Mouse (Mus musculus): ENCODE measurements around the gene Dnah3. TPM values are rescaled to one million over a fixed set of nuclear protein-coding genes. Genes with fewer than 3 reads are reported as not detected.
A peak's percentile ranks its signal among the peaks of the same experiment; 100 is the strongest.

The Dnah3 gene
- total and polyA plus RNA-seq, 2 experiments from 2014 or later, result 0.03 to 0.31 TPM

GRCm38 (mm10) chr7:119936321-119936720 lies 158.8 kb downstream of the Dnah3 start:
- H3K4me3 ChIP-seq (ENCODE audit: low read length), result no peak overlapping the region
- no peak for ATAC-seq
- DNase-seq (ENCODE audit: low spot score), result no peak
- no peak overlapping the region for H3K9ac ChIP-seq (replicated peaks; ENCODE audit: low read length)
- no peaks in the 10 kb centered on the region for H3K4me1 ChIP-seq (ENCODE audit: insufficient read depth, low read length)
- H3K27ac ChIP-seq, result no peak overlapping the region
- no peak overlapping the region for H3K4me2 ChIP-seq (ENCODE audit: low read depth, low read length)
- H3K27me3 ChIP-seq (ENCODE audit: insufficient read depth, low read length), result no peaks in the 10 kb centered on the region
- H3K36me3 ChIP-seq (ENCODE audit: insufficient read depth, low read length), result no peaks in the 10 kb centered on the region
- TF ChIP-seq CTCF (IDR thresholded peaks at IDR 0.05; ENCODE audit: low read depth), result no peak
- H3K9me3 ChIP-seq (ENCODE audit: low read length), result no peaks in the 10 kb centered on the region

DNA sequence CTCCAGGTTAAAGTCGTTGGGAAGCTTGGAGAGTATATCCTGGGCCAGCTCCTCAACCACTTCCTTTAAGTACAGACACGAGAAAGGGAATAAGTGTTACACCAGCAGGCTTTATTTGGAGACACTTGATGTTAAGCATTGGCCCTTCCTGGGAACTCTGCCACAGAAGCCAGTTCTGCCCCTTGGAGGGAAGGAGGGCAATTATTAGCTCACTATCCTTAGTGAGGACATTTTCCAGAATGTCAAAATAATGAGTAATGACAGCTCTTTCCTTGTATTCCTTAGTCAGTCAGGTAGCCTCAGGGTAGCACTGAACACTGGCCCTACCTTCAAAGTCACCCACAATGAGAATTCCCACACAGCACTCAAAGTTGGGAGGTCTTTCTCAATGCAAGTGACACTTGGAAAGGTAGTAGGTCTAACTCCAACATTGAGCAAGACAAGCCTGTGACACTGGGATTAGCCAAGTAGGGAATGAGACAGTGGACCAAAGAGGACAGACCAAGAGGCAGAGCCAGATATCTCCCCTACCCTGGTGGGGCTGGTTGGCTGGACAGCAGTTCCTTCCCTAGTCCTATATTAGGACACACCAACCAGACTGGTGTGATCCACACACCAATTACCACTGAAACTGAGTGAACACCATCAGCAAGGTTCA lies 166.2 kb downstream of the Dnah3 start:
- no peak for TF ChIP-seq CTCF (IDR thresholded peaks at IDR 0.05; ENCODE audit: low read depth)
- H3K9ac ChIP-seq (replicated peaks; ENCODE audit: low read length), result no peak overlapping the region
- no peaks in the 10 kb centered on the region for H3K36me3 ChIP-seq (ENCODE audit: insufficient read depth, low read length)
- ATAC-seq (no peak), DNase-seq (ENCODE audit: low spot score) (no peak)
- no peaks in the 10 kb centered on the region for H3K4me1 ChIP-seq (ENCODE audit: insufficient read depth, low read length)
- H3K27ac ChIP-seq, result no peak overlapping the region
- no peaks in the 10 kb centered on the region for H3K9me3 ChIP-seq (ENCODE audit: low read length)
- 69% methylated on average over 2 of the region's 2 CpGs for WGBS
- H3K27me3 ChIP-seq (ENCODE audit: insufficient read depth, low read length), result no peaks in the 10 kb centered on the region
- no peak overlapping the region for H3K4me2 ChIP-seq (ENCODE audit: low read depth, low read length)
- H3K4me3 ChIP-seq (ENCODE audit: low read length), result no peak overlapping the region

- Histone ChIP-seq H3K4me2 (ENCODE audit: low read depth, low read length) (no peak overlapping the region), H3K27ac (no peak overlapping the region), H3K27me3 (ENCODE audit: insufficient read depth, low read length) (no peaks in the 10 kb centered on the region), H3K9ac (replicated peaks; ENCODE audit: low read length) (no peak overlapping the region), H3K9me3 (ENCODE audit: low read length) (no peaks in the 10 kb centered on the region), H3K4me3 (ENCODE audit: low read length) (no peak overlapping the region), H3K36me3 (ENCODE audit: insufficient read depth, low read length) (no peaks in the 10 kb centered on the region), H3K4me1 (ENCODE audit: insufficient read depth, low read length) (no peaks in the 10 kb centered on the region)
- WGBS, result 71% methylated on average over 4 of the region's 4 CpGs
- DNase-seq (ENCODE audit: low spot score) (no peak), ATAC-seq (no peak)
- no peak for TF ChIP-seq CTCF (IDR thresholded peaks at IDR 0.05; ENCODE audit: low read depth)
Observed at GRCm38 (mm10) chr7:119921054-119921453, 174.0 kb downstream of the Dnah3 start.

- Histone ChIP-seq H3K4me2 (ENCODE audit: low read depth, low read length) (no peak overlapping the region), H3K36me3 (ENCODE audit: insufficient read depth, low read length) (no peaks in the 10 kb centered on the region), H3K9ac (replicated peaks; ENCODE audit: low read length) (no peak overlapping the region), H3K4me3 (ENCODE audit: low read length) (no peak overlapping the region), H3K27me3 (ENCODE audit: insufficient read depth, low read length) (no peaks in the 10 kb centered on the region), H3K9me3 (ENCODE audit: low read length) (no peaks in the 10 kb centered on the region), H3K4me1 (ENCODE audit: insufficient read depth, low read length) (no peaks in the 10 kb centered on the region), H3K27ac (no peak overlapping the region)
- WGBS, result 49% methylated on average over 2 of the region's 2 CpGs
- DNase-seq (ENCODE audit: low spot score) (peak; percentile 3), ATAC-seq (no peak)
- no peak for TF ChIP-seq CTCF (IDR thresholded peaks at IDR 0.05; ENCODE audit: low read depth)
Observed at GRCm38 (mm10) chr7:119920457-119920856, 174.6 kb downstream of the Dnah3 start.

GRCm38 (mm10) chr7:119911727-119912126 lies 183.4 kb downstream of the Dnah3 start:
- ATAC-seq (no peak), DNase-seq (ENCODE audit: low spot score) (no peak)
- H3K4me1 ChIP-seq (ENCODE audit: insufficient read depth, low read length), result no peaks in the 10 kb centered on the region
- H3K4me3 ChIP-seq (ENCODE audit: low read length), result no peak overlapping the region
- H3K9me3 ChIP-seq (ENCODE audit: low read length), result no peaks in the 10 kb centered on the region
- no peaks in the 10 kb centered on the region for H3K36me3 ChIP-seq (ENCODE audit: insufficient read depth, low read length)
- no peaks in the 10 kb centered on the region for H3K27me3 ChIP-seq (ENCODE audit: insufficient read depth, low read length)
- no peak overlapping the region for H3K4me2 ChIP-seq (ENCODE audit: low read depth, low read length)
- WGBS, result 83% methylated on average over 3 of the region's 3 CpGs
- H3K9ac ChIP-seq (replicated peaks; ENCODE audit: low read length), result no peak overlapping the region
- no peak for TF ChIP-seq CTCF (IDR thresholded peaks at IDR 0.05; ENCODE audit: low read depth)
- no peak overlapping the region for H3K27ac ChIP-seq

DNA sequence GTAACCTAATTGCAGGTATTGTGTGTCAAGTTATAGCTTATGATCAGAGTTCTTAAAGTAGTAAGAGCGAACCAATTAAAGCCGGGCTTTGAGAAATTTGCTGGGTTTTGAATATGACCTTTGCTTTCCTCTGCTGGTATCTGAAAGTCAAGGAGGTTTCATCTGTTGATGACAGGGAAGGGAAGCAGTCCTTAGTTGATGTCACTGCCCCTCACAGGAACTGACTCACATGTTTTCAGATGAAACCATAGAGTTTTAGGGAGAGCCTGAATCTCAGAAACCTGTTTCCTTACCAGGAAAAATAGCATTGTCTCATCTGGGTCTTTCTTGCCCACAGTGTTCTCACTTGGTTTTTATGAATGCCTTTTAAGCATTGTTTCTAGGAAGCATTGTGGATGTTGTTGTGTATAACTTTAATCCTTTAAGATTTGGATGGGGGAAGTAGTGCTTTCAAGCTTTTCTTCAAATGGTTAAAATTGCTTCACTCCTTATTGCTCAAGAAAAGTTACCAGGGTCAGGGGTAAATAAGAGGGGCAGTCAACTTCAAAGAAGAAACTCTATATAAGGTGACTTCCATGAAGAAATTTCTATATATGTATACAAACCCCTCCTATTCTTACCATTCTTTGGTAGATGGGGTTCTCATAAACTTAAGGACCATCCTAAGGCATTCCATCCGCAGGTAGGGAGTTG lies 188.4 kb downstream of the Dnah3 start:
- Histone ChIP-seq H3K4me3 (ENCODE audit: low read length) (no peak overlapping the region), H3K27ac (no peak overlapping the region), H3K4me2 (ENCODE audit: low read depth, low read length) (no peak overlapping the region), H3K27me3 (ENCODE audit: insufficient read depth, low read length) (no peaks in the 10 kb centered on the region), H3K36me3 (ENCODE audit: insufficient read depth, low read length) (no peaks in the 10 kb centered on the region), H3K9me3 (ENCODE audit: low read length) (no peaks in the 10 kb centered on the region), H3K9ac (replicated peaks; ENCODE audit: low read length) (no peak overlapping the region), H3K4me1 (ENCODE audit: insufficient read depth, low read length) (no peaks in the 10 kb centered on the region)
- WGBS, result 94% methylated on average over 3 of the region's 3 CpGs
- DNase-seq (ENCODE audit: low spot score) (no peak), ATAC-seq (no peak)
- no peak for TF ChIP-seq CTCF (IDR thresholded peaks at IDR 0.05; ENCODE audit: low read depth)
